Mouse (Mus musculus) forebrain, embryonic 11.5 days (tissue): ENCODE measurements around the gene Ubap2l. TPM values are rescaled to one million over a fixed set of nuclear protein-coding genes. Genes with fewer than 3 reads are reported as not detected.

ENCODE experiments used
- ATAC-seq: fragments of 200-750 bp; cut with Nextera tagmentation; replicated peaks from 2 replicates; pipeline ENCODE4 v1.8.0; 2017; ENCODE audit warnings: moderate TSS enrichment; ENCODE audit not compliant: low FRiP score
- DNase-seq: peaks from one replicate; pipeline ENCODE4 v3.0.0-alpha.2; 2017; ENCODE audit warnings: low spot score
- H3K27ac ChIP-seq: fragments of 300-500 bp; sonication (generic); 2 replicates; pipeline ENCODE4 v1.5.1; 2014; ENCODE audit warnings: low read depth, low read length
- H3K27me3 ChIP-seq: fragments of 300-500 bp; sonication (generic); 2 replicates; pipeline ENCODE4 v1.6.1; 2014; ENCODE audit warnings: mild to moderate bottlenecking, low read length, mixed read lengths; ENCODE audit not compliant: control insufficient read depth, insufficient read depth
- H3K36me3 ChIP-seq: fragments of 300-500 bp; sonication (generic); 2 replicates; pipeline ENCODE4 v1.6.1; 2014; ENCODE audit warnings: mild to moderate bottlenecking, low read length, moderate library complexity, mixed read lengths; ENCODE audit not compliant: control insufficient read depth, insufficient read depth
- H3K4me1 ChIP-seq: fragments of 300-500 bp; sonication (generic); replicated peaks from 2 replicates; pipeline ENCODE4 v1.6.1; 2014; ENCODE audit warnings: low read length, mixed read lengths; ENCODE audit not compliant: control insufficient read depth, insufficient read depth
- H3K4me2 ChIP-seq: fragments of 300-500 bp; sonication (generic); 2 replicates; pipeline ENCODE4 v1.6.1; 2014; ENCODE audit warnings: low read depth, mild to moderate bottlenecking, low read length, moderate library complexity, mixed read lengths; ENCODE audit not compliant: severe bottlenecking
- H3K4me3 ChIP-seq: fragments of 300-500 bp; sonication (generic); 2 replicates; pipeline ENCODE4 v1.5.1; 2014; ENCODE audit warnings: low read depth, low read length
- H3K9ac ChIP-seq: fragments of 300-500 bp; sonication (generic); 2 replicates; pipeline ENCODE4 v1.6.1; 2014; ENCODE audit warnings: low read length
- H3K9me3 ChIP-seq: fragments of 300-500 bp; sonication (generic); 2 replicates; pipeline ENCODE4 v1.6.1; 2016; ENCODE audit warnings: low read length, mixed read lengths; ENCODE audit not compliant: control insufficient read depth
- WGBS: fragments of 180-500 bp; shearing (Covaris S2); extraction: QIAGEN DNeasy Blood & Tissue Kit; methylation state at CpG from one replicate; pipeline ENCODE4 v1.1.7; 2014; 5-methylcytosine and 5-hydroxymethylcytosine counted together
- polyA plus RNA-seq: library from polyadenylated mRNA; unstranded; fragments of >200 nt; fragmentation: Nextera tagmentation; extraction: Ambion mirVana; gene quantifications from 2 replicates; pipeline ENCODE4 v1.2.1, GENCODE M21; 2014

Ubap2l gene
- polyA plus RNA-seq, 1 experiment from 2014 or later = 253 TPM

DNA sequence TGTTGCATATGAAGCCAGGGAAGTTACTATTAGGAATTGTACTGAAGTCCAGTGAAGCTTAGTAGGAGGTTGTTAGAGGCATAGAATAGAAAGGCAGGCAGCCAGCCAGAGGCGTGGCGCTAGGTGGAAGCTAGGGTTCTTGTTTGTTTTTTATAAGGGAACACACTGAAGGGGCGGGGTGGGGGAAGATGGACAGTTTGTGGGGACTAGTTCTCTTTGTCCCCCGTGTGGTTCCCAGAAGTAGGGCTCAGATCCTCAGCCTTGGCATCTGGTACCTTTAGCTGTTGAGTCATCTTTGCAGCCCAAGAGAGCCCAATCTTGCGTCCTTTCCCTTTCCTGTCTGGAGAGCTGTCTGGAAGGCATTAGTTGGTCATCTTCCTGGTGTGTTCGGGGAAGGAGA, 32.9 kb upstream of the Ubap2l start:
- 95% methylated on average over 6 of the region's 6 CpGs for WGBS

DNA sequence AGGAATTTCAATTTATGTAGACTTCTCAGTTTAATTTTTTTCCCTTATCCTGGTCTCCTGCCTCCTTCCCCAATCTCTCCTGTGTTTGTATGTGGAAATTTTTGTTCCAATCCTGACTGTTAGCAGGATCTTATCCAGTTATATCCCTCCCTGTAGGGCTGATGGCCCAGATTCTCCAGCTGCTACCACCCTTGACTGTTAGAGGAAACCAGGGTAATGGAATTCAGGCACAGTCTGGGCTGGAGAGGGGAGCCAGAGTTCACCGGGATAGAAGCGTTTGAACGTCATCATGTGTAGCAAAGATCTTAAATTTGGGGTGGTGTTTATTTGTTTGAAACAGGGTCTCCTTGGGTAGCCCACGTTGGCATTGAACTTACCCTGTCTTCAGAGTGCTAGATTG, 32.4 kb upstream of the Ubap2l start:
- Histone ChIP-seq H3K4me2 (no peak overlapping the region), H3K27ac (no peak overlapping the region), H3K9me3 (no peaks in the 10 kb centered on the region), H3K27me3 (no peaks in the 10 kb centered on the region), H3K4me3 (no peak overlapping the region), H3K4me1 (peaks cover 13% of the 10 kb centered on the region), H3K36me3 (peaks cover 10% of the 10 kb centered on the region), H3K9ac (no peak overlapping the region)
- 89% methylated on average over 4 of the region's 4 CpGs for WGBS
- no peak for DNase-seq
- no peak for ATAC-seq

More for the DNA sequence above, 32.9 kb upstream of the Ubap2l start:
- H3K4me1 ChIP-seq = peaks cover 13% of the 10 kb centered on the region
- DNase-seq (no peak), ATAC-seq (no peak)
- no peak overlapping the region for H3K9ac ChIP-seq
- H3K36me3 ChIP-seq = peaks cover 13% of the 10 kb centered on the region
- no peaks in the 10 kb centered on the region for H3K9me3 ChIP-seq
- H3K27ac ChIP-seq = no peak overlapping the region
- no peaks in the 10 kb centered on the region for H3K27me3 ChIP-seq
- H3K4me3 ChIP-seq = no peak overlapping the region
- H3K4me2 ChIP-seq = no peak overlapping the region

DNA sequence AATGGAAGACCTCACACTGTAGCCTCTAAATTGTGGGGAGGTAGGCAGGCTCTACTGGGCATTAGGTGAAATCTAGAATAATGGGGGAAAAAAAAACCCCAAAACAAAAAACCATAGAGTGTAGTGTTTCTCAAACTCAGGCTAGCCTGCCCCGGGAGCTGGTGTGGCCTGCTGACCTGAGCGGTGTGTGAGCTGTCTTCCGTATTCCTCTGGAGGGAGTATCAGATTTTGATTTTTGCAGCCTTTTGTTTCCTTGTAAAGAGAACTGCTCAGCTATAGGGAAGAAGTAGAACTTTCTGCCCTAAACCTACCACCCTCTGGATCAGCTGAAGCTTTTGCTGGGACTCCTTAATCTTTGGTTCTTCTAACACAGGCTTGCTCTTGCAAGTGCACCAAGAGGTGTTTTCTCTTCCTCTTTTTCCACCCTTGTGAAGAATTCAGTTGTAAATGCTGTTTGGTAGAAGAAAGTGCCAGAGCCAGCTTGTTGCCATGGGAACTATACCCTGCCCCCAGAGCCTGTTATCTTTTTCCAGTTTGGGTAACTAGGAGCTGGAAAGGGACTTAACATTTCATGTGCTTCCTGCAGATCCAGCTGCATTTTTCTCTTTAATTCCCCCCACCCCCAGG, 31.4 kb upstream of the Ubap2l start:
- DNase-seq (no peak), ATAC-seq (no peak)
- H3K36me3 ChIP-seq = peaks cover 4% of the 10 kb centered on the region
- no peak overlapping the region for H3K27ac ChIP-seq
- WGBS = 56% methylated on average over 3 of the region's 3 CpGs
- H3K9me3 ChIP-seq = no peaks in the 10 kb centered on the region
- H3K27me3 ChIP-seq = no peaks in the 10 kb centered on the region
- H3K4me1 ChIP-seq = peaks cover 15% of the 10 kb centered on the region
- no peak overlapping the region for H3K4me3 ChIP-seq
- H3K9ac ChIP-seq = no peak overlapping the region
- no peak overlapping the region for H3K4me2 ChIP-seq

DNA sequence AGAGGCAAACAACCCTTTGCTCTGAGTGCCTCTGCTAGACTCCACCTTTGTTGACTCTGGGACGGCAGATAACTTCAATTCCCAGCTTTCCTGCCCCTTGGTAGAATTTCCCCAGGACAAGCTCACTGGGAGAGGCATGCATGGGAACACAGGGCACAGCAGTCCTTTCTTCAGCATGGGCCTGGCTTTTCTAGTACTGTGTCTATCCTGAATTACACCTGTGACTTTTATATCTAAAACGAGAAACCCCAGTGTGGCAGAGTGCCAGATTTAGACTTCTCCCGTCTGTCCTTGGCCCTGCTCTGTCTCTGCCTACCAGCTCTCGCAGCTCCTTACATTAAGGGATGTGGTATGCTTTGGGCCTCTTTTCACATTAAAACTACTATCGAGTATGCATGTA, 30.6 kb upstream of the Ubap2l start:
- no peak overlapping the region for H3K4me2 ChIP-seq

DNA sequence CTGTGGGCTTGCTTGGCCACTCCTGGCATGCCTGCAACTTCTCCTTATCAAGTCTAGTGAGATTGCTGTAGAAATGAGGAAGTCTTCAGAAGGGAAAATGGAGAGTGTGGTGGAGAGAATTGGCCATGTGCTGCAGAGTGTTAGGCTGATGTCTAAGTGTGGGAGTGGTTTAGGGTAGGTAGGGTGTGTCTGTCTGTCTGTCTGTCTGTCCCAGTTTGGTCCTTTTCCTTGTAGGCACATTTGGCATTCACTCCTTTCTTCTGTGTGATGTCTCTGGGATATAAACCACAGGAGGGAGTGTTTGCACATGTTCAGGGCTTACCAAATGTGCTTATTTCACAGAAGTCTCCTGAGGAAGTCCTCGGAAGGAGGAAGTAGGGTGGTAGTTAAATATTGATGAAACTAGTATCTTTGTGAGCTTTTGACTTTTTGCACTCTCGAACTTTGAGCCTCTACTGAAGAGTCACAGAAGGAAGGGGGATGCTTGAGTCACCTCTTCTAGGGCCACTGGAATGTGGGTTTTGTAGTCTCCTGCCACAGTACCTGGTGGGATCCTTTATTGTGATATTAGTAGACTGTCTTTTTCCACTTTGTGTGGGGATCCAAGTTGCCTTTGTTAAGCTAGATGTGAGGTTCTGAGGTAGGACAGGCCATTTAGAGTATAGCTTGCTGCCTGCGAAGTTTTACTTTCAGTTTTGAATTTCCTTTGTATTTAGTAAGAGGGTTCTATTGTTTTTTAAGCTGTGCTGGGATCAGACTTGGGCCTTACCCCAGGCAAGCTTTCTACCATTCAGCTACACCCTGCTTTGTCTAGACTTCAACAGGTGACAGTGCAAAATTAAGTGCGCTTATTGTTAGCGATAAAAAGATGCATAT, 29.2 kb upstream of the Ubap2l start:
- Histone ChIP-seq H3K4me2 (peak overlapping the region; percentile 26; the same call in 1 of the 2 replicates), H3K27ac (no peak overlapping the region), H3K27me3 (no peaks in the 10 kb centered on the region), H3K9ac (0 out of 2 replicates have a peak overlapping the region, but pooled peaks have one; percentile 18), H3K4me3 (peak overlapping the region; percentile 5; the same call in 1 of the 2 replicates), H3K36me3 (no peaks in the 10 kb centered on the region), H3K4me1 (peaks cover 20% of the 10 kb centered on the region), H3K9me3 (no peaks in the 10 kb centered on the region)
- ATAC-seq = no peak
- 86% methylated on average over 5 of the region's 5 CpGs for WGBS
- DNase-seq = no peak

More for the DNA sequence above, 30.6 kb upstream of the Ubap2l start:
- H3K4me1 ChIP-seq = peaks cover 15% of the 10 kb centered on the region
- H3K9me3 ChIP-seq = no peaks in the 10 kb centered on the region
- no peak overlapping the region for H3K27ac ChIP-seq
- 73% methylated on average over 5 of the region's 5 CpGs for WGBS
- H3K27me3 ChIP-seq = no peaks in the 10 kb centered on the region
- peaks cover 3% of the 10 kb centered on the region; the same call in 1 of the 2 replicates for H3K36me3 ChIP-seq
- DNase-seq = no peak
- no peak overlapping the region for H3K4me3 ChIP-seq
- no peak overlapping the region for H3K9ac ChIP-seq
- no peak for ATAC-seq

DNA sequence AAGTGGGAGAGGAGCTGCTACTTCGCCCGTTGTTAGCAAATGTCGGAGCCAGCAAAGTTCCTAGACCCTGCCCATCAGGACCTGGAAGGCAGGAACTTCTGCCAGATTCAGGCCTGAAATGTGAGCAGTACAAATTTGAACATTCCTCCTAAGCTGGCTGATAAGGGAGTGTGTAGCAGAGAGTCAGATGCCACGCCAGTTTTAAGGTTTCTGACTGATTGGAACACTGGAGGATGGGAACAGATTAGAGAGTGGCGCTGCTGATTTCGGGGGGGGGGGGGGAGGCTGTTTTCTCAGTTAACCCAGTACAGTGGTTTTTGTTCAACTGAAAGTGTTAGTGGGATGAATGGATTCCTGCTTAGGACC, 28.1 kb upstream of the Ubap2l start:
- H3K4me2 ChIP-seq = peak overlapping the region; percentile 83
- peak overlapping the region; percentile 92 for H3K4me3 ChIP-seq
- no peaks in the 10 kb centered on the region for H3K27me3 ChIP-seq
- DNase-seq (no peak), ATAC-seq (no peak)
- H3K4me1 ChIP-seq = peaks cover 20% of the 10 kb centered on the region
- no peaks in the 10 kb centered on the region for H3K36me3 ChIP-seq
- peak overlapping the region; percentile 89; the same call in 1 of the 2 replicates for H3K27ac ChIP-seq
- H3K9me3 ChIP-seq = no peaks in the 10 kb centered on the region
- 0% methylated on average over 6 of the region's 6 CpGs for WGBS
- peak overlapping the region; percentile 85 for H3K9ac ChIP-seq

DNA sequence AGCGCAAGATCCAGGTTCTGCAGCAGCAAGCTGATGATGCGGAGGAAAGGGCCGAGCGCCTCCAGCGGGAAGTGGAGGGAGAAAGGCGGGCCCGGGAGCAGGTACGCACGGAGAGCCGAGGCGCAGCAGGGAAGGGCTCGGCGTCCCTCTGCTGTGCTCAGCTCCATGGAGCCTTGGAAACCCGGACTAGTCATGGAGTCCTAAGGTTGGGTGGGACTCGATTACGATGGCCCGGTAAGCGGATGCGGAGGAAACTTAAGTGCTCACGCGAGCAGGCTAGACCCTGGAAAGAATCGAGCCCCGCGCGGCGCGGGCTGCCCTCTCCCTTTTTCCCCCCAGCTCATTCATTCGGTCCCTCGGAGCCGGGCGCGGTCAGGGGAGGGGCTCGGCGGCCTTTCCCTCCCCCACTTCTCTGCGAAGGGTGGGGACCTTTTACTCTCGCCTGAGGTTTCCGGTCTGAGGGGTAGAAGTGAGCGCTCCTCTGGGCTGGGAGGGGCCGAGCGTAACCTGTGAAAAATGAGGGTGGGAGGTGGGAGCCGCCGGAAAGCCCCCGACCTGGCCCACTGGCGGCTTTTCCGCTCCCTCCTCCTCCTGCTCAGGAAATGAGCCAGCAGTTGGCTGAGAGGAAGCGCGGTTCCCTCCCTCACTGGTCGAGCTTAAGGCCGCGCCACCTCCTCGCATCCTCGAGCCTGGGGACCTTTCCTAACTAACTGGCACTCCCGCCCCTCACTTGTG, 27.5 kb upstream of the Ubap2l start:
- Histone ChIP-seq H3K4me1 (peaks cover 20% of the 10 kb centered on the region), H3K36me3 (no peaks in the 10 kb centered on the region), H3K27ac (peak overlapping the region; percentile 89), H3K9me3 (no peaks in the 10 kb centered on the region), H3K4me3 (peak overlapping the region; percentile 92), H3K27me3 (no peaks in the 10 kb centered on the region), H3K9ac (peak overlapping the region; percentile 85), H3K4me2 (peak overlapping the region; percentile 83)
- WGBS = under 1% methylated on average over 48 of the region's 53 CpGs
- peak; percentile 68 for ATAC-seq
- peak; percentile 83 for DNase-seq

DNA sequence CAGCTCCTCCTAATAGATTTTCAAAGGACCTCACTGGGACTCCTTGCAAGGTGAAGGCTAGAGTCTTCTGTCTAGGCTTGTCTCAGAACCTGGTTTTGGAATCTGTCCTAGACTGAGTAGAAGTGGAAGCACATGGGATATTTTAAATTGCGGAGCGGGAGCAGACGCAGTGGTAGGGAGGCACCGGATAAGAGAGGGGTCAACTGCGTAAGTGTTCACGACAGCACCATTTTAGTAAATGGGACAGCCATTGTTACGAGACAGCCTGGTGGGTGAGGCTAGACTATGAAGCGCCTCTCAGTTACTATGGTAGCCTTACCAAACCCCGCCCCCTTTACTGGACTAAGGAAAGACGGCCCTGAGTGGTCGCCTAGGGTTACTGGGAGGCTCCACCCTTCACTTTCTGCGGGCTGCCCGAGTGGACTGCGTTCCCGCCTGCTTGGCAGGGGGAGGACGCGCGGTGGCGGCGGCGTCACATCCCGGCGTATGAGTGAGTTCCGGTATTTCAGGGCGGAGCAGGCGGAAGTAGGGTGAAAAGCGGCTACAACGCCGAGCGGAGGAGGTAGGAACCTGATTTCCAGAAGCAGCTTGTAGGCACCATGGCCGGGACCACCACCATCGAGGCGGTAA, 26.8 kb upstream of the Ubap2l start:
- DNase-seq (peak; percentile 97), ATAC-seq (peak; percentile 97)
- Histone ChIP-seq H3K9me3 (no peaks in the 10 kb centered on the region), H3K27ac (peak overlapping the region; percentile 89), H3K36me3 (no peaks in the 10 kb centered on the region), H3K27me3 (no peaks in the 10 kb centered on the region), H3K4me3 (peak overlapping the region; percentile 92), H3K4me2 (peak overlapping the region; percentile 83), H3K9ac (peak overlapping the region; percentile 85), H3K4me1 (peaks cover 20% of the 10 kb centered on the region)
- under 1% methylated on average over 31 of the region's 33 CpGs for WGBS
